ENCODE assay signal across 29 mouse cellular contexts in the genomic region with DNA sequence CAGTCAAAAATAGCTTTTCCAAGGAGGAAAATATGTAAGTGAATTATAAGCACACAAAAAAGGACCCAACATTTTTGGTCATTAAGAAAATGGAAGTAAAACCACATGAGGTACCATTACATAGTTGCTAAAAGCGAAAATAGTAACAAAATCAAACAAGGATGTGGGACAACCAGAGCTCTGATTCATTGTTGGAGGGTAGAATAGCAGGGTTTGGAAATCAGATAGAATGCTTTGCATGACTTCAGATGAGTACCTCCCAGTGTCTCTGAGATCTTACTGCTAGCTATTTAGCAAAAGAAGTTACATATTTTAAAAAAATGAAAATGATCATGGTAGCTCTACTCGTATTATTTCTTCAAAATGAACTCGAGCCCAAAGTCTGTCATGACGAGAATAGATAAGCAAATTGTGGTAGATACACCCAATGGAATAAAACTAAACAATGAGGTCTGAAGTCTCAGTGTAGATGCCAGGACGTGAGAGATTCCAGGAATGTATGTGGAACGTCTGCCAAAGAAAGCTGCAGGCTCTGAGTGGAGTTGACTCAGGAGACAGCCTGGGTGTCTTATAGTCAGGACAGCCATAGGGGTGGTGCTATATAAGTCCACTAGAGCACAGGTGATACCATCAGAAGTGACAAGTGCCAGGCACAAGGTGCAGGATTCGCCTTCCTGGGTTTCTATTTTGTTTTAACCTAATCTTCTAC.
DNase-seq lines count a peak whose midpoint lies in the region; ATAC-seq and TF ChIP-seq lines count a peak whose summit lies in the region.
"Had no signal": no experiment of that assay in that cellular context is flagged by ENCODE, and none has a peak within 500 bp of the region (broad histone marks: within the 10 kb centered on the region; RNA-seq: fewer than 3 reads in every experiment).

No protein-coding gene starts in this region.

- ATAC-seq in lung, embryonic 14.5 days (ENCODE audit: insufficient read depth), result 0 out of 2 replicates have a peak, but pooled peaks have one; percentile 54
- ATAC-seq: forebrain, postnatal 0 days; hindbrain, postnatal 0 days; intestine, embryonic 15.5 days; midbrain, embryonic 13.5 days had no signal

- no peak for TF ChIP-seq POLR2A in embryonic fibroblast, embryonic 13.5 days (IDR thresholded peaks at IDR 0.05; ENCODE audit: low read depth, low read length)

- TF ChIP-seq CTCF in lung, embryonic 14.5 days (IDR thresholded peaks at IDR 0.05; ENCODE audit: low read depth), result no peak
- no peak for TF ChIP-seq CTCF in embryonic fibroblast, embryonic 13.5 days (IDR thresholded peaks at IDR 0.05; ENCODE audit: borderline replicate concordance, insufficient read depth, low read length)

- H3K27ac ChIP-seq in lung, embryonic 14.5 days (ENCODE audit: low read depth), result no peak overlapping the region
- H3K27ac ChIP-seq in embryonic fibroblast, embryonic 13.5 days (ENCODE audit: insufficient read depth, low read length), result peak overlapping the region; percentile 11; the same call in 1 of the 2 replicates
- H3K27ac ChIP-seq in forebrain, embryonic 10.5 days, result no peak overlapping the region
- H3K27ac ChIP-seq: forebrain, embryonic 12.5 days; hindbrain, embryonic 12.5 days; hindbrain, postnatal 0 days; intestine, embryonic 15.5 days; limb, embryonic 10.5 days; limb, embryonic 15.5 days; liver, embryonic 13.5 days; macrophage; midbrain, embryonic 13.5 days; stomach, embryonic 15.5 days had no signal

- H3K9ac ChIP-seq in lung, embryonic 14.5 days, result no peak overlapping the region
- H3K9ac ChIP-seq: forebrain, embryonic 12.5 days; forebrain, postnatal 0 days; hindbrain, embryonic 12.5 days; intestine, embryonic 15.5 days; limb, embryonic 15.5 days; liver, embryonic 13.5 days; midbrain, embryonic 13.5 days; stomach, embryonic 15.5 days had no signal

- no peak overlapping the region for H3K4me2 ChIP-seq in lung, embryonic 14.5 days
- H3K4me2 ChIP-seq: forebrain, embryonic 12.5 days; hindbrain, embryonic 12.5 days; intestine, embryonic 15.5 days; limb, embryonic 15.5 days; liver, embryonic 13.5 days; midbrain, embryonic 13.5 days; stomach, embryonic 15.5 days had no signal

- peaks cover 7% of the 10 kb centered on the region for H3K4me1 ChIP-seq in lung, embryonic 14.5 days (ENCODE audit: insufficient read depth)
- H3K4me1 ChIP-seq in embryonic fibroblast, embryonic 13.5 days (ENCODE audit: control insufficient read depth, insufficient read depth, low read length), result peaks cover 9% of the 10 kb centered on the region
- H3K4me1 ChIP-seq in forebrain, embryonic 10.5 days, result peaks cover 14% of the 10 kb centered on the region
- H3K4me1 ChIP-seq: hindbrain, embryonic 12.5 days; intestine, embryonic 15.5 days; limb, embryonic 15.5 days; liver, embryonic 13.5 days; stomach, embryonic 15.5 days had no signal

- H3K36me3 ChIP-seq in lung, embryonic 14.5 days (ENCODE audit: insufficient read depth), result no peaks in the 10 kb centered on the region
- no peaks in the 10 kb centered on the region for H3K36me3 ChIP-seq in forebrain, embryonic 10.5 days (replicated peaks)
- H3K36me3 ChIP-seq: forebrain, embryonic 12.5 days; hindbrain, embryonic 12.5 days; intestine, embryonic 15.5 days; limb, embryonic 10.5 days; limb, embryonic 15.5 days; liver, embryonic 13.5 days; midbrain, embryonic 13.5 days; stomach, embryonic 15.5 days had no signal

- WGBS in lung, embryonic 14.5 days, result 43% methylated on average over 7 of the region's 7 CpGs
- 87% methylated on average over 7 of the region's 7 CpGs for WGBS in forebrain, embryonic 10.5 days

- no peaks in the 10 kb centered on the region for H3K9me3 ChIP-seq in lung, embryonic 14.5 days (ENCODE audit: low read depth, low read length)
- H3K9me3 ChIP-seq in forebrain, embryonic 10.5 days, result no peaks in the 10 kb centered on the region
- H3K9me3 ChIP-seq: forebrain, embryonic 12.5 days; hindbrain, embryonic 12.5 days; intestine, embryonic 15.5 days; limb, embryonic 10.5 days; limb, embryonic 15.5 days; liver, embryonic 13.5 days; midbrain, embryonic 13.5 days; stomach, embryonic 15.5 days had no signal

- peak; percentile 75 for DNase-seq in lung, embryonic 14.5 days
- no peak for DNase-seq in lung, postnatal 4 days
- DNase-seq in 3T3-L1 (ENCODE audit: low read depth, low spot score), result peak; percentile 92
- DNase-seq in Muller cell, postnatal 12 days (ENCODE audit: inconsistent ontology term), result peak; percentile 32
- no peak for DNase-seq in ovary, postnatal 10 days (ENCODE audit: low spot score)
- DNase-seq in forebrain, embryonic 10.5 days (ENCODE audit: extremely low spot score, low spot score), result no peak
- DNase-seq: adrenal gland, postnatal 36 days; B cell, adult 2 months; cerebellum, adult 18-20 months; cerebellum, postnatal 10 days; forebrain, postnatal 0 days; gastrocnemius, postnatal 10 days; heart, postnatal 36 days; kidney, adult 9 months; kidney, postnatal 10 days; layer of hippocampus, postnatal 36 days; liver, embryonic 13.5 days; right cerebral cortex, postnatal 25 days had no signal

- H3K4me3 ChIP-seq in lung, embryonic 14.5 days (ENCODE audit: low read depth, low read length), result no peak overlapping the region
- H3K4me3 ChIP-seq in embryonic fibroblast, embryonic 13.5 days (ENCODE audit: insufficient read depth, low read length), result no peak overlapping the region
- H3K4me3 ChIP-seq in forebrain, embryonic 10.5 days, result no peak overlapping the region
- H3K4me3 ChIP-seq: forebrain, embryonic 12.5 days; hindbrain, embryonic 12.5 days; intestine, embryonic 15.5 days; limb, embryonic 10.5 days; limb, embryonic 15.5 days; liver, embryonic 13.5 days; midbrain, embryonic 13.5 days; stomach, embryonic 15.5 days had no signal

- no peaks in the 10 kb centered on the region for H3K27me3 ChIP-seq in lung, embryonic 14.5 days (ENCODE audit: insufficient read depth, low read length)
- no peaks in the 10 kb centered on the region for H3K27me3 ChIP-seq in forebrain, embryonic 10.5 days (ENCODE audit: poor library complexity, severe bottlenecking)
- H3K27me3 ChIP-seq: CH12.LX; forebrain, embryonic 12.5 days; hindbrain, embryonic 12.5 days; intestine, embryonic 15.5 days; limb, embryonic 15.5 days; liver, embryonic 13.5 days; stomach, embryonic 15.5 days had no signal

Comparison
In these comparisons a context has a peak if more than half of its experiments do, and no peak if none do; other contexts are left out.
1. DNase-seq: peak in lung, embryonic 14.5 days (single experiment), 3T3-L1 (single experiment) and Muller cell, postnatal 12 days (single experiment); none in lung, postnatal 4 days (0 of 2), ovary, postnatal 10 days (single experiment) and forebrain, embryonic 10.5 days (single experiment).